Mouse (Mus musculus) c-Kit-positive CD71-positive TER-119-negative erythroid progenitor cells, embryonic 14.5 days (primary cell): ENCODE results near the gene Pigyl.

Experiments
- DNase-seq: peaks from one replicate; pipeline ENCODE4 v3.0.0-alpha.2; 2013; ENCODE audit warnings: low read depth

The Pigyl gene

DNA sequence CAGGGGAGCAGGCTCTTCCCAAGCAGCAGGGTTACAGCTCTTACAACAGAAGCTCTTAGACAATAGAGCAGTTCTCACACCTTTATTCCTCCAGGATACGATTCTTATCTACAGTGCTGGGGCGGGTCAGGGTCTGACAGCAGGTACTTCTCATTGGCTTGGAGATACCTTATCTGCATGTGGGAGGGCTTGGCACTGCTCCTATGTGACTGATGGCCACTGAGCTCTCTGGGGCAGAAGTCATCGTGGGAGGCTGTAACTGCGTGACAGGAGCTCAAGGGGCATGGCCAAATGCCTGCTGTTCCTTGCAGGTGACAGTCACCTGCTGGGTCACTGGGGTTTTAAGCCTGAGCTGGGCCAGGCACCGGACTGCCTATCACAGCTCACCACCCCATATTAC lies 39.8 kb downstream of the Pigyl start:
- no peak for DNase-seq
